Mouse (Mus musculus): ENCODE results near the gene Camk2g. TPM values are rescaled to one million over a fixed set of nuclear protein-coding genes. Genes with fewer than 3 reads are reported as not detected.

Camk2g gene
- polyA plus RNA-seq, 1 experiment from 2014 or later, result 56.3 TPM

- H3K9ac ChIP-seq, result no peak overlapping the region
- H3K4me3 ChIP-seq (replicated peaks), result no peak overlapping the region
- peaks cover 94% of the 10 kb centered on the region for H3K36me3 ChIP-seq
- WGBS, result 67% methylated on average over 8 of the region's 8 CpGs
- no peaks in the 10 kb centered on the region for H3K9me3 ChIP-seq (replicated peaks)
- ATAC-seq (ENCODE audit: insufficient number of reproducible peaks, low FRiP score, low TSS enrichment, low read depth), result no peak
- H3K27ac ChIP-seq (replicated peaks), result 0 out of 2 replicates have a peak overlapping the region, but pooled peaks have one; percentile 4
- H3K27me3 ChIP-seq, result no peaks in the 10 kb centered on the region
- no peak overlapping the region for H3K4me2 ChIP-seq (replicated peaks)
- no peaks in the 10 kb centered on the region for H3K4me1 ChIP-seq
Measured at GRCm38 (mm10) chr14:20758768-20759435, 35.0 kb downstream of the Camk2g start.

- peaks cover 81% of the 10 kb centered on the region for H3K36me3 ChIP-seq
Measured at GRCm38 (mm10) chr14:20757370-20757907, 36.4 kb downstream of the Camk2g start.

DNA sequence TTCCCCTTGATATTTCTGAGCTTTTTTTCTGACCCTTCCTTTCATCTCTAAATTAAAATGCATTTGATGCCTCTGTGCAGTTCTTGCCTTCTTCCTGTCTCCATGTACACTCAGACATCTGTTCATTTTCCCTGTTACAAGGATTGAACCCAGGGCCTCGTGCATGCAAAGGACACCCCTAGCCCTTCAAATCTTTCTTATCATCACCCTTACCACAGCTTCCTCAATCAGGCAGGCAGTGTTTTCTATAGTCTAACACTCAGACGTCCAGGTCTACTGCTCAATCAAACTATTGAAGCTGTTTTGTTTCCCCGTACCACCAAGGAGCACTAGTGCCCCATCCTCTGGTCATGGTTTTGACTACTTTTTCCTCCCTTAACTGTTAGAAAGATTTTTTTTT, 40.1 kb downstream of the Camk2g start:
- H3K4me3 ChIP-seq (replicated peaks), result no peak overlapping the region
- no peaks in the 10 kb centered on the region for H3K4me1 ChIP-seq
- no peak overlapping the region for H3K4me2 ChIP-seq (replicated peaks)
- WGBS, result 88% methylated on average over 3 of the region's 3 CpGs
- H3K9me3 ChIP-seq (replicated peaks), result no peaks in the 10 kb centered on the region
- H3K9ac ChIP-seq, result no peak overlapping the region
- peaks cover 48% of the 10 kb centered on the region for H3K36me3 ChIP-seq
- H3K27me3 ChIP-seq, result no peaks in the 10 kb centered on the region
- no peak for ATAC-seq (ENCODE audit: insufficient number of reproducible peaks, low FRiP score, low TSS enrichment, low read depth)
- no peak overlapping the region for H3K27ac ChIP-seq (replicated peaks)

More at GRCm38 (mm10) chr14:20757370-20757907, 36.4 kb downstream of the Camk2g start:
- Histone ChIP-seq H3K4me3 (replicated peaks) (no peak overlapping the region), H3K27me3 (no peaks in the 10 kb centered on the region), H3K9me3 (replicated peaks) (no peaks in the 10 kb centered on the region), H3K27ac (replicated peaks) (no peak overlapping the region), H3K4me1 (no peaks in the 10 kb centered on the region), H3K9ac (no peak overlapping the region), H3K4me2 (replicated peaks) (no peak overlapping the region)
- WGBS, result 87% methylated on average over 22 of the region's 22 CpGs
- 0 out of 2 replicates have a peak, but pooled peaks have one; percentile 17 for ATAC-seq (ENCODE audit: insufficient number of reproducible peaks, low FRiP score, low TSS enrichment, low read depth)

DNA sequence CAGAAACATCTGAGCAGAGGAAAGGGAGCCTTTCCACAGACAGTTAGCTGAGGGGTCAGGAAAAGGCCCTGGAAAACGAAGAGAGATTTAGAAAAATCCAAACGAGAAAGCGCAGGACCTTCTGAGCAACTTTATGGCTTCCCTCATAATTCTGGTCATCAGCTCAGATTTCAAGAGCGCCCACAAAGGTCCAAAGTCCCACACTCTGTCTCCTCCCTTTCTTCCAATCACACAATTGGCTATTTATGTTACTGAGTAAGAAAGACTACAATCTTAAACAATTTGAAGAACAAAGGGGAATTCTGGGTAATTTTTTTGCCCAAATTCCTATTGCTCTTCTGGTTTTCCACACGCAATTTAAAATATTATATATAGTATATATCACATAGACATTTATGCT, 43.4 kb downstream of the Camk2g start:
- H3K9ac ChIP-seq, result no peak overlapping the region
- no peaks in the 10 kb centered on the region for H3K4me1 ChIP-seq
- no peak overlapping the region for H3K4me2 ChIP-seq (replicated peaks)
- peaks cover 22% of the 10 kb centered on the region for H3K36me3 ChIP-seq
- H3K27me3 ChIP-seq, result no peaks in the 10 kb centered on the region
- no peaks in the 10 kb centered on the region for H3K9me3 ChIP-seq (replicated peaks)
- ATAC-seq (ENCODE audit: insufficient number of reproducible peaks, low FRiP score, low TSS enrichment, low read depth), result no peak
- H3K4me3 ChIP-seq (replicated peaks), result no peak overlapping the region
- 82% methylated on average over 5 of the region's 5 CpGs for WGBS
- H3K27ac ChIP-seq (replicated peaks), result no peak overlapping the region

- ATAC-seq (ENCODE audit: insufficient number of reproducible peaks, low FRiP score, low TSS enrichment, low read depth), result no peak
- WGBS, result 91% methylated on average over 4 of the region's 4 CpGs
- no peaks in the 10 kb centered on the region for H3K27me3 ChIP-seq
Measured at GRCm38 (mm10) chr14:20749494-20750051, 44.3 kb downstream of the Camk2g start.

DNA sequence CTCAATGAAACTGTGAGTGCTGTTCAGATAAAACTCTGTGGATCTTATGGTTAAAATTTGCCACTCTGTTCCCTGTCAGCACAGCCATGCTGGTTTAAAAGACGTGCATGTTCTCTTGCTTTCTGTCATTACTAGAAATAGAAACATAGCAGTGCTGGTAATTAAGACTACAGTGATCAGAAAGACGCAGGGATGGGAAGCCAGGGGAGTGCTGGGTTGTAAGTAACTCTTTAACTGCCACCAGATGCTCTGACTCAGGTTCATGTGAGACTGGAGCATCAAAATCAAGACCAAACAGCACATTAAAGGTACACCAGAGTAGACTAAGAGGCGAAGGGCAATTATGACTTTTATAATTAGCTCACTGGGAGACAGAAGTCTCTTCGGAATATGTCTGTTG, 45.5 kb downstream of the Camk2g start:
- no peak overlapping the region for H3K4me2 ChIP-seq (replicated peaks)
- ATAC-seq (ENCODE audit: insufficient number of reproducible peaks, low FRiP score, low TSS enrichment, low read depth), result no peak
- H3K36me3 ChIP-seq, result peaks cover 25% of the 10 kb centered on the region
- no peak overlapping the region for H3K9ac ChIP-seq
- H3K9me3 ChIP-seq (replicated peaks), result no peaks in the 10 kb centered on the region
- H3K4me3 ChIP-seq (replicated peaks), result no peak overlapping the region
- H3K4me1 ChIP-seq, result no peaks in the 10 kb centered on the region
- H3K27me3 ChIP-seq, result no peaks in the 10 kb centered on the region
- WGBS, result 41% methylated on average over 4 of the region's 4 CpGs
- no peak overlapping the region for H3K27ac ChIP-seq (replicated peaks)

More at GRCm38 (mm10) chr14:20749494-20750051, 44.3 kb downstream of the Camk2g start:
- Histone ChIP-seq H3K4me3 (replicated peaks) (no peak overlapping the region), H3K4me2 (replicated peaks) (no peak overlapping the region), H3K4me1 (no peaks in the 10 kb centered on the region), H3K36me3 (peaks cover 19% of the 10 kb centered on the region), H3K9ac (no peak overlapping the region), H3K27ac (replicated peaks) (no peak overlapping the region), H3K9me3 (replicated peaks) (no peaks in the 10 kb centered on the region)

GRCm38 (mm10) chr14:20746935-20747334, 47.0 kb downstream of the Camk2g start:
- 80% methylated on average over 3 of the region's 3 CpGs for WGBS

DNA sequence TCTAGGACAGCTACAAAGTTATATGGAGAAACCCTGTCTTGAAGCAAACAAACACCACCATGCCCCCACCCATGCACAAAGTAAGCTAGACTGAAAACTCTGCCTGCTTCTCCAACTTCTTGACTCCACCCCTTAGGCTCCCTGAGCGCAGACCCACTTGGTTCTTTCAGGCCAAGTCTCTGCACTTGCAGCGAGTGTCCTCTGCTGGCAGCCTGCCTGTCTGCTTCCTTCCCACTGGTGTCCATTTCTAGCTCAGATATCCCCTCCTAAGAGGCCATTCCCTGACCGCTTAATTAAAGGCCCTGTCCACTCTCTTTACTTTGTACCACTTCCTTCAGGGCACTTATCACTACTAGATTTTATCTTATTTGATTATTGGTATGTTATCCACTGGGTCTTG, 50.3 kb downstream of the Camk2g start:
- 75% methylated on average over 3 of the region's 3 CpGs for WGBS
- Histone ChIP-seq H3K9ac (no peak overlapping the region), H3K36me3 (peaks cover 64% of the 10 kb centered on the region)

More at GRCm38 (mm10) chr14:20746935-20747334, 47.0 kb downstream of the Camk2g start:
- no peak for ATAC-seq (ENCODE audit: insufficient number of reproducible peaks, low FRiP score, low TSS enrichment, low read depth)
- no peak overlapping the region for H3K9ac ChIP-seq
- no peak overlapping the region for H3K4me2 ChIP-seq (replicated peaks)
- no peak overlapping the region for H3K27ac ChIP-seq (replicated peaks)
- peaks cover 34% of the 10 kb centered on the region for H3K36me3 ChIP-seq
- no peaks in the 10 kb centered on the region for H3K27me3 ChIP-seq
- no peaks in the 10 kb centered on the region for H3K9me3 ChIP-seq (replicated peaks)
- H3K4me3 ChIP-seq (replicated peaks), result no peak overlapping the region
- H3K4me1 ChIP-seq, result peaks cover under 1% of the 10 kb centered on the region; the same call in 1 of the 2 replicates

DNA sequence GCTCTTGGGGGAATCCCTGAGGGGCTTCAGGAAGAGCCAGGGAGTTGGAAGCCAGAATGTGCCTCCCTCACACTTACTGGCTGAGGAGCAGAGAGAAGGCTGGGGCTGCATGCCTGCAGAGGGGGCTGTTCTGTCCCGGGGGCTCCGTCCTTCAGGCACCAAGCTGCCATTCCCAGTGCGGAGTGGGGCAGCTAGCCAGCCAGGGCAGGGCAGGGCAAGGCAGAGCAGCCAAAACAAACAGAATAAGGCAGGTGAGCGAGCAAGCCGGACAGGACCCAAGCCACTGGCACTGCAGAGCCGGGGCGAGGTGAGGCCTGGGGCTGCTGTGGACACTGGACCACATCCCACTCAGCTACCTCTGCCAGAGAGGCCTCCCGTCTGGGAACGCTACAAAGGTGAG, 52.6 kb downstream of the Camk2g start:
- H3K27me3 ChIP-seq, result no peaks in the 10 kb centered on the region
- WGBS, result 65% methylated on average over 9 of the region's 9 CpGs
- peak; percentile 30; the same call in 1 of the 2 replicates for ATAC-seq (ENCODE audit: insufficient number of reproducible peaks, low FRiP score, low TSS enrichment, low read depth)
- H3K27ac ChIP-seq (replicated peaks), result no peak overlapping the region; the same call in 1 of the 2 replicates
- no peaks in the 10 kb centered on the region for H3K9me3 ChIP-seq (replicated peaks)
- H3K36me3 ChIP-seq, result peaks cover 72% of the 10 kb centered on the region
- no peak overlapping the region for H3K9ac ChIP-seq
- no peak overlapping the region for H3K4me2 ChIP-seq (replicated peaks)
- H3K4me3 ChIP-seq (replicated peaks), result no peak overlapping the region
- peaks cover 18% of the 10 kb centered on the region for H3K4me1 ChIP-seq

More for the DNA sequence above, 50.3 kb downstream of the Camk2g start:
- no peak for ATAC-seq (ENCODE audit: insufficient number of reproducible peaks, low FRiP score, low TSS enrichment, low read depth)
- peaks cover 14% of the 10 kb centered on the region for H3K4me1 ChIP-seq
- H3K9me3 ChIP-seq (replicated peaks), result no peaks in the 10 kb centered on the region
- no peak overlapping the region for H3K4me2 ChIP-seq (replicated peaks)
- H3K4me3 ChIP-seq (replicated peaks), result no peak overlapping the region
- H3K27ac ChIP-seq (replicated peaks), result no peak overlapping the region
- no peaks in the 10 kb centered on the region for H3K27me3 ChIP-seq

- no peak overlapping the region for H3K4me3 ChIP-seq (replicated peaks)
- H3K27ac ChIP-seq (replicated peaks), result no peak overlapping the region
- H3K27me3 ChIP-seq, result no peaks in the 10 kb centered on the region
- WGBS, result 78% methylated on average over 8 of the region's 8 CpGs
- H3K36me3 ChIP-seq, result peaks cover 60% of the 10 kb centered on the region
- no peak overlapping the region for H3K9ac ChIP-seq
- H3K4me2 ChIP-seq (replicated peaks), result no peak overlapping the region
- peaks cover 30% of the 10 kb centered on the region for H3K4me1 ChIP-seq
- ATAC-seq (ENCODE audit: insufficient number of reproducible peaks, low FRiP score, low TSS enrichment, low read depth), result no peak
- no peaks in the 10 kb centered on the region for H3K9me3 ChIP-seq (replicated peaks)
Measured at GRCm38 (mm10) chr14:20738511-20738910, 55.4 kb downstream of the Camk2g start.

GRCm38 (mm10) chr14:20737306-20737705, 56.6 kb downstream of the Camk2g start:
- WGBS, result 34% methylated on average over 14 of the region's 14 CpGs
- peaks cover 56% of the 10 kb centered on the region for H3K36me3 ChIP-seq
- peaks cover 40% of the 10 kb centered on the region for H3K4me1 ChIP-seq
- H3K4me2 ChIP-seq (replicated peaks), result no peak overlapping the region
- H3K9me3 ChIP-seq (replicated peaks), result no peaks in the 10 kb centered on the region
- no peak overlapping the region for H3K27ac ChIP-seq (replicated peaks)
- no peak for ATAC-seq (ENCODE audit: insufficient number of reproducible peaks, low FRiP score, low TSS enrichment, low read depth)
- H3K9ac ChIP-seq, result no peak overlapping the region
- no peak overlapping the region for H3K4me3 ChIP-seq (replicated peaks)
- H3K27me3 ChIP-seq, result no peaks in the 10 kb centered on the region
